Mouse (Mus musculus): ENCODE data around the gene Mep1a. TPM values are rescaled to one million over a fixed set of nuclear protein-coding genes. Genes with fewer than 3 reads are reported as not detected.
A peak's percentile ranks its signal among the peaks of the same experiment; 100 is the strongest.

Gene Mep1a
- total RNA-seq, 2 experiments from 2014 or later, result not detected

DNA sequence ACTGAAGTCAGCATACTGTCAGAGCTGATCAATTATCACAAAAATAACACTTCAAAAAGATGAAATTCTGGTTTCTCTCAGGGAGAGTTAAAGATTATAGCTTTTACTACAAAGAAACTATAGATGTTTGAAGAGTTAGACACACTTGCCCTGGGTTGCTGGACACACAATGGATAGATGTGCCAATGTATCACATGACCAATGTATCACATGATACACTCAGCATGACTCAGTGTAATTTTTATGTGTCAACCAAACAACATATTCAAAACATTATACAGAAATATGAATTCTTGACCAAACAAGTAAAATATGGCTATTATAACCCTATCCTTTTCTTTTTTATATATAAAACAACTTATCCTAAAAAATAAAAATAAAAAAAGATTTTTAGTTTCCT is 25.0 kb downstream of the Mep1a start:
- DNase-seq, result no peak

- DNase-seq, result no peak
These were observed 27.8 kb downstream of the Mep1a start for GRCm38 (mm10) chr17:43474775-43475174.

- DNase-seq, result no peak
These were observed 30.1 kb downstream of the Mep1a start for GRCm38 (mm10) chr17:43472558-43472957.

DNA sequence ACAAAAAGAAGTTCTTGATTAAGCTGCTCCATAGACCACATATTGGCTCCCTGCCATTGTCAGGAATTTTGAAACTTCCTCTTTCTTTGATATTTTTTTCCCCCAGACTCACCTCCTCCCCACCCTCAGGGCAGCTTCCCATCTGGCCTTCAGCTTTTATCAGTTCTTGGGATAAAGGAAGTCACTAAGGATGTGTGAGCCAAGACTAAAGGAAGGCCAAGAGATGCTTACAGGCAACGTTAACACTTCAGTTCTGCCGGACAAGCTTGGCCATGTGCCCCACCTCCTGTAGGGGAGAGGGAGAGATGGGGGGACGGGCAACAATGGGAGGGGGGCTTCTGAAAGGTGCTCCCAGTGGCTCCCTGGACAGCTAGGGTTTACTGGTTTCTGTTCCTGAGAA is 32.6 kb downstream of the Mep1a start:
- DNase-seq, result no peak

- peak; percentile 40 for DNase-seq
These were observed 42.1 kb downstream of the Mep1a start for GRCm38 (mm10) chr17:43460245-43461181.

DNA sequence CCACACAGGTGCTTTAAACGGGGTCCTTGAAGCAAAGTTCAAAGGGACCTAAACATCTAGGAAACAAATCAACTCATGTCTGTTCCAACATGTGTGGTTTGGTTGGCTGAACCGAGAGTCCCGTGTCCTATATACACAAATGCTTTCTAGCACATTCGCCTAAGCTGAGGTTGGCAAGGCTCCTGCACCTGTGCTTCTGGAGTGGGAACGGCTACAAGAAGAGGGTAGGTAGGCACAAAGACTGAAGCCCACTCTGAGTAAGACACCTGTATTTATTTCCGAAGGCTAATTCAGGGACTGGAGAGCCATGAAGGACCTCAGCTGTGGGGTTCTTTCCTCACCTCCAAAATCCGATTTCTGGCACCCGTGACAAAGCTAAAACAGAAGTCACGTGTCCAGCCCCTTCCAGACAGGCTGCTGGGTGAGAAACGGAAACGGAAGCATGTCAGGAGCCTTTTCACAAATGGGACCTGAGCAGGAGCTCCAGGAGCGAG is 42.8 kb downstream of the Mep1a start:
- DNase-seq, result no peak

GRCm38 (mm10) chr17:43458598-43458997 is 44.0 kb downstream of the Mep1a start:
- peak; percentile 29 for DNase-seq

DNA sequence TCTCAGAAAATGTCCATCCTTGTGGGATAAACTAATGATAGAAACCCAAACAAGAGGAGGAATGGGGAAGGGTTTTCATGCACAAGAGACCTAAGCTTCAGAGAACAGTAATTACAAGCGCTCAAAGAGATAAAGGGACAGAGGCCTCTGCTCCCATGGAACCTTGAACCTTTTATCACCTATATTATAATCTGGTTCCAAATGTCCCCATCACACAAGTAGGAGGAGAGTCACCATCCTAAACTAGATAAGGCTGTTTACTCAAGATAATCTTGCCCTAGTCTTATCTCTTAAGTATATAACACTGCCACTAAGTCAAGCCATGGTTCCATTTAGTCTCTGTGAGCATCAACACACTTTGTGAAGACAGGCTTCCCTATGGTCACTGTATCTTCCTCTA is 51.4 kb downstream of the Mep1a start:
- no peak for DNase-seq

DNA sequence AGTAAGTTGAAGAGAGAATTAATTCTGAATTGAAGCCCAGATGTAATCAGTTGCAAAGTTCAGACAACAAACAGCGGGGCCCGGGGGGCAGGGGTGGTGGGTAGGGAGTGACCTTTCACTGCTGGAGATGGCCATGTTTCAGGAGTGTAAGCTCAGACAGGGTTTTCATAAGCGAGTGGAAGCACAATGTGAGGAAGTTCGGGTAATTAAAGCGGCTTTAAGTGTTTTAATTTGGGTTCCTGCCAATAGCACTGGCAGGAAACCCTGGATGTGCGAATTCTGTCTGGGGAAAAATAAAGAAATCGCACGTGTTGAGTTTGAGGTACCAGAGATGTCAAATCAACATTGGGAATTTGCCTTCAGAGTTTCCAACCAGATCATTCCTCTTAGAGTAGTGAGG is 68.1 kb downstream of the Mep1a start:
- DNase-seq, result peak; percentile 21

- DNase-seq, result no peak
These were observed 70.9 kb downstream of the Mep1a start for GRCm38 (mm10) chr17:43431692-43432091.

Other genes starting within 250 kb of the Mep1a start
- under 1 TPM in 1 of 2 experiments, not detected in 1; 0.08 TPM for gene Adgrf1, start 232.5 kb downstream of the Mep1a start, total RNA-seq (2021)
- gene Adgrf5, start 142.4 kb downstream of the Mep1a start, total RNA-seq (2021), result 10 to 100 TPM; 87.4 to 89.4 TPM
- gene Ankrd66, start 40.8 kb upstream of the Mep1a start, total RNA-seq (2021), result not detected
- 10 to 100 TPM in 1 of 2 experiments, 1 to 10 TPM in 1; 9.9 to 13.5 TPM for gene Pla2g7, start 65.3 kb upstream of the Mep1a start, total RNA-seq (2021)
- not detected for gene Tdrd6, start 127.5 kb upstream of the Mep1a start, total RNA-seq (2021)
- 1 to 10 TPM; 4.7 to 5.3 TPM for gene Slc25a27, start 164.4 kb upstream of the Mep1a start, total RNA-seq (2021)
- 1 to 10 TPM; 2.3 to 2.9 TPM for gene Cyp39a1, start 164.6 kb upstream of the Mep1a start, total RNA-seq (2021)

Measured in gastrocnemius, postnatal 25 days (tissue).